In genomic region chr9:92617376-92617775, GRCm38 (mm10) we compare ENCODE assay signal across 28 mouse cellular contexts.
DNase-seq lines count a peak whose midpoint lies in the region; ATAC-seq lines count a peak whose summit lies in the region.
"Had no signal": no experiment of that assay in that cellular context is flagged by ENCODE, and none has a peak within 500 bp of the region (broad histone marks: within the 10 kb centered on the region; RNA-seq: fewer than 3 reads in every experiment).

No protein-coding gene starts in this region.

- no peak overlapping the region for H3K9ac ChIP-seq in embryonic facial prominence, embryonic 14.5 days (ENCODE audit: low read depth, low read length)
- H3K9ac ChIP-seq in lung, embryonic 15.5 days = no peak overlapping the region
- no peak overlapping the region for H3K9ac ChIP-seq in midbrain, embryonic 15.5 days
- H3K9ac ChIP-seq: embryonic facial prominence, embryonic 15.5 days; heart, embryonic 12.5 days; limb, embryonic 12.5 days; liver, embryonic 14.5 days; neural tube, embryonic 15.5 days had no signal

- H3K36me3 ChIP-seq in embryonic facial prominence, embryonic 14.5 days (ENCODE audit: control insufficient read depth, insufficient read depth, low read length) = no peaks in the 10 kb centered on the region
- H3K36me3 ChIP-seq in embryonic facial prominence, embryonic 10.5 days (replicated peaks) = no peaks in the 10 kb centered on the region
- H3K36me3 ChIP-seq in lung, embryonic 15.5 days = no peaks in the 10 kb centered on the region
- H3K36me3 ChIP-seq in midbrain, embryonic 15.5 days (replicated peaks) = no peaks in the 10 kb centered on the region
- H3K36me3 ChIP-seq: embryonic facial prominence, embryonic 15.5 days; forebrain, embryonic 10.5 days; heart, embryonic 12.5 days; limb, embryonic 12.5 days; midbrain, embryonic 10.5 days; neural tube, embryonic 15.5 days had no signal

- no peak overlapping the region for H3K4me2 ChIP-seq in embryonic facial prominence, embryonic 14.5 days (ENCODE audit: low read depth, low read length)
- no peak overlapping the region for H3K4me2 ChIP-seq in lung, embryonic 15.5 days
- no peak overlapping the region for H3K4me2 ChIP-seq in midbrain, embryonic 15.5 days
- H3K4me2 ChIP-seq: embryonic facial prominence, embryonic 15.5 days; heart, embryonic 12.5 days; limb, embryonic 12.5 days; neural tube, embryonic 15.5 days had no signal

- no peaks in the 10 kb centered on the region for H3K27me3 ChIP-seq in embryonic facial prominence, embryonic 14.5 days (replicated peaks; ENCODE audit: control insufficient read depth, insufficient read depth, low read length)
- no peaks in the 10 kb centered on the region for H3K27me3 ChIP-seq in embryonic facial prominence, embryonic 10.5 days (replicated peaks; ENCODE audit: low read depth, poor library complexity, severe bottlenecking)
- H3K27me3 ChIP-seq in lung, embryonic 15.5 days = no peaks in the 10 kb centered on the region
- no peaks in the 10 kb centered on the region for H3K27me3 ChIP-seq in midbrain, embryonic 15.5 days (replicated peaks)
- H3K27me3 ChIP-seq: embryonic facial prominence, embryonic 15.5 days; heart, embryonic 12.5 days; limb, embryonic 12.5 days; neural tube, embryonic 15.5 days had no signal

- ATAC-seq in embryonic facial prominence, embryonic 14.5 days (ENCODE audit: low read depth) = no peak
- ATAC-seq in lung, embryonic 15.5 days (ENCODE audit: borderline replicate concordance, extremely low read depth, low FRiP score, low TSS enrichment) = peak; percentile 64; the same call in 1 of the 2 replicates
- no peak for ATAC-seq in midbrain, embryonic 15.5 days (replicated peaks)
- ATAC-seq: forebrain, embryonic 16.5 days; hindbrain, postnatal 0 days had no signal

- peak; percentile 71 for DNase-seq in embryonic facial prominence, embryonic 14.5 days (ENCODE audit: low spot score)
- no peak for DNase-seq in embryonic facial prominence, embryonic 10.5 days (ENCODE audit: low spot score)
- DNase-seq in lung, adult 18-20 months = no peak
- peak; percentile 11 for DNase-seq in lung, postnatal 36 days
- no peak for DNase-seq in kidney, postnatal 25 days
- DNase-seq: adrenal gland, postnatal 14 days; cerebellum, adult 2 months; cerebellum, postnatal 25 days; embryo, embryonic 11 days; gastrocnemius, postnatal 10 days; heart, postnatal 10 days; kidney, adult 18-20 months; kidney, postnatal 10 days; layer of hippocampus, postnatal 36 days; right cerebral cortex, adult 18-20 months; right cerebral cortex, postnatal 4 days; thymus, postnatal 14 days had no signal

- 58% methylated on average over 2 of the region's 2 CpGs for WGBS in embryonic facial prominence, embryonic 14.5 days
- WGBS in embryonic facial prominence, embryonic 10.5 days = 78% methylated on average over 2 of the region's 2 CpGs
- WGBS in lung, embryonic 15.5 days = 28% methylated on average over 2 of the region's 2 CpGs
- 82% methylated on average over 2 of the region's 2 CpGs for WGBS in midbrain, embryonic 15.5 days

- no peak overlapping the region for H3K4me3 ChIP-seq in embryonic facial prominence, embryonic 14.5 days (ENCODE audit: low read depth, low read length)
- no peak overlapping the region for H3K4me3 ChIP-seq in embryonic facial prominence, embryonic 10.5 days
- H3K4me3 ChIP-seq in lung, embryonic 15.5 days = no peak overlapping the region
- no peak overlapping the region for H3K4me3 ChIP-seq in midbrain, embryonic 15.5 days
- H3K4me3 ChIP-seq: embryonic facial prominence, embryonic 15.5 days; forebrain, embryonic 10.5 days; heart, embryonic 12.5 days; limb, embryonic 12.5 days; midbrain, embryonic 10.5 days; neural tube, embryonic 15.5 days had no signal

- H3K27ac ChIP-seq in embryonic facial prominence, embryonic 14.5 days (replicated peaks; ENCODE audit: low read depth, low read length) = no peak overlapping the region
- H3K27ac ChIP-seq in embryonic facial prominence, embryonic 10.5 days (replicated peaks) = no peak overlapping the region
- H3K27ac ChIP-seq in lung, embryonic 15.5 days = no peak overlapping the region
- no peak overlapping the region for H3K27ac ChIP-seq in midbrain, embryonic 15.5 days
- H3K27ac ChIP-seq: embryonic facial prominence, embryonic 15.5 days; forebrain, embryonic 10.5 days; hindbrain, postnatal 0 days; limb, embryonic 12.5 days; liver, embryonic 14.5 days; midbrain, embryonic 10.5 days; neural tube, embryonic 15.5 days had no signal

- no peaks in the 10 kb centered on the region for H3K4me1 ChIP-seq in embryonic facial prominence, embryonic 14.5 days (ENCODE audit: control insufficient read depth, insufficient read depth, low read length)
- no peaks in the 10 kb centered on the region for H3K4me1 ChIP-seq in embryonic facial prominence, embryonic 10.5 days
- no peaks in the 10 kb centered on the region for H3K4me1 ChIP-seq in lung, embryonic 15.5 days
- no peaks in the 10 kb centered on the region for H3K4me1 ChIP-seq in midbrain, embryonic 15.5 days
- H3K4me1 ChIP-seq: embryonic facial prominence, embryonic 15.5 days; forebrain, embryonic 10.5 days; limb, embryonic 12.5 days; midbrain, embryonic 10.5 days; neural tube, embryonic 15.5 days had no signal

- H3K9me3 ChIP-seq in embryonic facial prominence, embryonic 14.5 days (ENCODE audit: control insufficient read depth, low read length) = no peaks in the 10 kb centered on the region
- no peaks in the 10 kb centered on the region for H3K9me3 ChIP-seq in embryonic facial prominence, embryonic 10.5 days
- no peaks in the 10 kb centered on the region for H3K9me3 ChIP-seq in lung, embryonic 15.5 days
- H3K9me3 ChIP-seq in midbrain, embryonic 15.5 days = no peaks in the 10 kb centered on the region
- H3K9me3 ChIP-seq: embryonic facial prominence, embryonic 15.5 days; forebrain, embryonic 10.5 days; heart, embryonic 12.5 days; limb, embryonic 12.5 days; midbrain, embryonic 10.5 days; neural tube, embryonic 15.5 days had no signal

Comparison
In these comparisons a context has a peak if more than half of its experiments do, and no peak if none do; other contexts are left out.
1. DNase-seq: peak in embryonic facial prominence, embryonic 14.5 days (single experiment) and lung, postnatal 36 days (single experiment); none in embryonic facial prominence, embryonic 10.5 days (single experiment), lung, adult 18-20 months (0 of 2) and kidney, postnatal 25 days (0 of 2).